Mouse (Mus musculus) gastrocnemius, adult 2 months (tissue): ENCODE data around the gene Olfr304. TPM values are rescaled to one million over a fixed set of nuclear protein-coding genes. Genes with fewer than 3 reads are reported as not detected.
"Not testable (repeated sequence)": the region's sequence is repeated elsewhere in the genome, so short reads cannot be mapped to it uniquely, and the experiment has no call there.

Experiments
- DNase-seq: peaks from one replicate; pipeline ENCODE4 v3.0.0; 2022
- H3K27ac ChIP-seq: fragments of 200-600 bp; 2 replicates; pipeline ENCODE4 v1.8.1; 2022; ENCODE audit warnings: mild to moderate bottlenecking
- H3K4me3 ChIP-seq: fragments of 200-600 bp; 2 replicates; pipeline ENCODE4 v1.8.1; 2022; ENCODE audit warnings: mild to moderate bottlenecking, moderate library complexity
- CTCF ChIP-seq: fragments of 200-600 bp; IDR thresholded peaks from 2 replicates; pipeline ENCODE4 v1.8.1; 2022; ENCODE audit warnings: antibody characterized with exemption, mild to moderate bottlenecking, moderate library complexity
- intact Hi-C: fragments of 180-260 bp; cut with DNase I; formaldehyde crosslinking; loops from one replicate; pipeline ENCODE4 v1.15.1; 2025
- long read RNA-seq, 2 experiments: library from polyadenylated mRNA; stranded (forward); transcript quantifications; one replicate each; pipeline ENCODE4 v2.0.0; 2021
- total RNA-seq, 2 experiments: library from RNA; stranded (reverse); gene quantifications; 2 replicates each; pipeline ENCODE4 v1.2.3; 2021

Olfr304 gene
- total RNA-seq = not detected
- long read RNA-seq, experiment 1 = 0 reads
- long read RNA-seq, experiment 2 = 0 reads

DNA sequence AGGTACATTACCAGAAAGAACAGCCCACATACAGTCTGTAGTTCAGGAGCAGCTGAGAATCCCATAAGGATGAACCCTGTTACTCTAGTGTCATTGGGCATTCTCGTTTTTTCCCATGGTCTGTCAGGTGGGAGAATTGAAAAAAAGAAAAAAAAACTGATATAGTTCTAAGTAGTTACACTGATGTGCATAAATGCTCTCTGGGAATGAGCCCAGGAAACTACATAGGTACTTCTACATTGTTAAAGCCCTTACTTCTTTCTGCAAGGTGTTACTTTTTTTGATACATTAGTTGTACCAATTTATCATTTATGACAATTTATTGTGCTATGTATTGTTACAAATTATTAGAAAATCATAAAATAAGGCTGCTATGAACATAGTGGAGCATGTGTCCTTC lies at the start of gene Olfr304:
Olfr304 (minus strand) TSS at position 101 of the 400 bp plus-strand sequence.
- no peak for DNase-seq
- TF ChIP-seq CTCF = no peak
- no peak within 1 kb of the TSS for H3K4me3 ChIP-seq
- intact Hi-C loops = no loop called here
- no peak within 1 kb of the TSS for H3K27ac ChIP-seq

DNA sequence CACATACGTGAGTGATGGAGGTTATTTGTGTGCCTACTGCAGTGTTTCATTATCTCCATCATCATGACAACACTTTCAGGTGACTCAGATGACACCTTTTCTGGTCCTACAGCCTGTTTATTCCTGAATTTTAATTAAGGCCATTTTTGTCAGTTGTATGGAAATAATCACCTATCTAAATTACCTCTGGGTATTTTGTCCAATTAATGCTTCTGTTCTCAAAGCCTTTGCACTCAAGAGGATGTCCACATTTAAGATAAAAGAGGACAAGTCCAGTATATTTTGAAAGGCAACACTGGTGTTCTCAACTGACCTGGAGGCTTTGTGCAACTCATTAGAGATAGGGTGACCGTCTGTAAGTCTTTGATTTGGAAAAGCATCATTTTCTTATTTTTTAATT lies 17.1 kb upstream of the Olfr304 start, which contains the start of gene Olfr301:
Olfr301 (plus strand) TSS at position 301 of the 400 bp plus-strand sequence.
- no peak for DNase-seq
- Histone ChIP-seq H3K4me3 (no peak within 1 kb of the TSS), H3K27ac (no peak within 1 kb of the TSS)
- intact Hi-C loops = no loop called here
- no peak for TF ChIP-seq CTCF

DNA sequence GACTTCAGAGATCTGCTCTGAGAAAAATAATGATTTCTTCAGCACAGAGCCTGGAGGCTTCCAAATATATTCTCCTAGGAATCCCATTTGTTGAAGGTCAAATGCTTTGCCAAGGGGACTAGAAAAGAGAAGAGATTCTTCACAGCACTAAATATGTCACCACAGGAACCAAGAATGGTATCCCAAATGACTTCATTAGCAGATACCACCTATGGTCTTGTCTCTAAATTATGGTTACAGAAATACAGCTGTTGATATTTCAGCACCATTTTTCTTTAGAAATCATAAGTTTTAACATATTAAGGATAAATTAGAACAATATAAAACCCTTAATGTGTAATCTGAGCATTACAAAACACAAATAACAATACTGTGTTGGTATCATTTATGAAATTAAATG lies 11.2 kb upstream of the Olfr304 start, which contains the start of gene Olfr303:
Olfr303 (minus strand) TSS at position 101 of the 400 bp plus-strand sequence.
- no peak for DNase-seq
- TF ChIP-seq CTCF = no peak
- intact Hi-C loops = no loop called here
- no peak within 1 kb of the TSS for H3K4me3 ChIP-seq
- no peak within 1 kb of the TSS for H3K27ac ChIP-seq

DNA sequence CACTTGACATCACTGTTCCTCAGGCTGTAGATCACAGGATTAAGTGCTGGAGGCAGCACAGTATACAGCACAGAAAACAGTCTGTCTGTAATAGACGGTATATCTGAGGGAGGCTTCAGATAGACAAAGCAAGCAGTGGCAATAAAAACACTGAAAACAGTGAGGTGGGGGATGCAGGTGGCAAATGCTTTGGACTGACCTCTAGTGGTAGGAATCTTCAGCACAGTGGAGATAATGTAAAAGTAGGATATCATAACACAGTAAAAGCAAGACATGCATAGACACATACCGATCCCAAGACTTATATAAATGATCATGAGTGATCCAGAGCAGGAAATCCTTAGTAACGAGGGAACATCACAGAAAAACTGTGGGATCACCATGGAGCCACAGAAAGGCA lies 689 bp downstream of the Olfr304 start:
- H3K4me3 ChIP-seq = no peak overlapping the region
- no peak overlapping the region for H3K27ac ChIP-seq
- intact Hi-C loops = no loop called here
- no peak for TF ChIP-seq CTCF
- no peak for DNase-seq

DNA sequence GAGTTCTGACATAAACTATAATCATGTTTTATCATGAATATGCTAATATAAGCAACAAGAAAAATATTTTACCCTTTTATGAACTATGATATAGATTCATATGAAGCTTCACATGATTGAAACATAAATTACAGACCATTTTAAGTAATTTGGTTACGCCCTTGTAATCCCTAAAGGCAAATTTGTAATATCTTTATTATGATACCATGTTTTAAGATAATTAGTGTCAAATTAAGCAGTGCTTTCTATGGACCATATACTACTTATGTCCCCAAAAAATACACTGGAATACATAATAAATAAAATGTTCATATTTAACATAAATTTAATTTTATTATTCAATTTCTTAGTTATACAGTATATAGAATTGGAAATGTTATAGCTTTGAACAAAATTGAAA lies 19.6 kb downstream of the Olfr304 start, which contains the start of gene Olfr305:
Olfr305 (minus strand) TSS at position 101 of the 400 bp plus-strand sequence.
- intact Hi-C loops = no loop called here

DNA sequence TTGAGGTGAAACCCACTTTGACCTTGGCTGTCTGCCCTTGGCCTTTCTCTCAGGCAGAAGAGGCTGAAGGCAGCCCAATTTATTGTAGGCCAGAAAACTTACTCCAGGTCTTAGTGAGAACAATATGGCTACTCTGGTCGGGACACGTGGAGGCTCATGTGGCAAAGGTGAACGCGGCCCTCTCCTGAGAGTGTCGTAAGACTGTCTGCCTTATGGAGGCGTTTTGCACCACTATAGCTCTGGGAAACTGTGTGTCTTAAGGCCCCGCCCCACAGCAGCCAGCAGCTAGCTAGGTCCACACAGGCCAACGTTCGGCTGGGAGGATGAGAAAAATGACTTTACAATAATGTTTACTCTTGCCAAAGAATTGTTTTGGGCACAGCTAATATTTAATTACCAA lies 40.2 kb downstream of the Olfr304 start:
- DNase-seq, intact Hi-C loops, H3K27ac ChIP-seq, H3K4me3 ChIP-seq: not testable (repeated sequence)

More for the DNA sequence above, 19.6 kb downstream of the Olfr304 start, which contains the start of gene Olfr305:
- no peak for DNase-seq
- no peak within 1 kb of the TSS for H3K4me3 ChIP-seq
- no peak within 1 kb of the TSS for H3K27ac ChIP-seq
- no peak for TF ChIP-seq CTCF

DNA sequence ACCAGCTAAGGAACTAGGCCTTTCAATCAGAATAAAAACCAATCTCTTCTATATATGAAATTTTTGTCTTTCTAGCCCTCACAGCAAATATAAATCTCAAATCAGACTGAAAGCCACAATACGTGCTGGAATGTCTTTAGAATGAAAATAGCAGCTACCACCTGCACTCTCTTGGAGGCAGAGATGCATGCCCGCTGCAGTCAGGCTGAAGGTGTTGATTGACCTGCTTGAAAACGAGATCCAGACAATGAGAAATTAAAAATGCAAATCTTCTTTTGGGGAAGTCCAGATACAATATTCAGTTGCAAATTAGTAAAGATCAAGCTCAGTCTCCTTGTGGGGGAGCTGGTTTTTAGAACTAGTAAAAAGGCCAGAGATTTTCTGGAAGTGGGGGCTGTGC lies 42.2 kb downstream of the Olfr304 start:
- intact Hi-C loops = no loop called here
- no peak for DNase-seq
- Histone ChIP-seq H3K4me3 (no peak overlapping the region), H3K27ac (no peak overlapping the region)
- TF ChIP-seq CTCF = no peak

DNA sequence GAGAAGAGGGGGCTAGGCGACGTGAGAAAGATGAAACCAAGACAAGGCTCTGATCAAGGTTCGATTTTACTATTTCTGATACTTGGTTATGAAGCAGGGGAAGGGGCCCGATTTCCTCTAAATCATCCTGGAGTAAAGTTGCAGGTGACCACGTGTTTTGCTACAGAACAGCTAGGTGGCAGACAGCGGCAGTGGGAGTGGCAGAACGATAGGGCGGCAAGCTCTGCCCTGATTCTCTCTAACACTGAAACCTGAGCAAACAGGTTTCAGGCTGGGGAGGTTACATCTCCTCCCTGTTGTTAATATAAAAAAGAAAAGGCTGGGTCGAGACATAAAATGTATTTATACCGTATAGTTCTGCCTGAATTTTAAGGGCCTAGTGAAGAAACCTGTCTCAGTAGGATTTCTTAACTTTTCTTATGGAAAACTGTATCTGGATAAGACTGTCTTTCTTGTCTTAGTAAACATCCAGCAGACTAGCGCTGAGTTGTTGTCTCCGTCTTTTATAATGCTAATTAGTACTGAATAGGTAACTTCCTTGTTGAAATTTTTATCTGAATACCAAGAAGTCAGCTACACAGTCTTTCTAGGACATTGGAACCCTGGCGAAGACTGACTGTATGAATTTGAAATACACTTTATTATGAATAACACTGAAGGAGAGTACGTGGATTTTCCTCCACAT lies 43.4 kb downstream of the Olfr304 start:
- H3K27ac ChIP-seq = no peak overlapping the region
- TF ChIP-seq CTCF = no peak
- intact Hi-C loops = no loop called here
- no peak overlapping the region for H3K4me3 ChIP-seq
- DNase-seq = no peak

DNA sequence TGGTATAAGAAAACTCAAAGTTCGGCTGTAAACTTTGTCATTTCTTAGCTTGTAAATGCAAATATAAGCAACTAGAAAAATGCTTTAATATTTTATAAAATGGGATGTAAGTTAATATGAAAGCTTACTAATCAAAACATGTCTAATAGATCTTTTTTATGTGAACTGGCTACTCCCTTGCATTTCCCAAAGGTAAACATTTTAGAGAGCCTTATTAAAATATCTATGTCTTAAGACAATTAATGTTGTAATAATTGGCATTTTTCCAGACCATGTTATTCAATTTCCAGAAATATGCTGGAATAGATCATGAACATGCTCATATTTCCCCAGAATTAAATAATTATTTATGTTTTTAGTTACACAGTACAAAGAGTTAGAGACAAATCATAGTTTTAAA lies 49.0 kb downstream of the Olfr304 start, which contains the start of gene Olfr307:
Olfr307 (minus strand) TSS at position 101 of the 400 bp plus-strand sequence.
- TF ChIP-seq CTCF = no peak
- no peak within 1 kb of the TSS for H3K27ac ChIP-seq
- no peak for DNase-seq
- H3K4me3 ChIP-seq = no peak within 1 kb of the TSS
- intact Hi-C loops = no loop called here

Other genes with a start within 250 kb of the Olfr304 start
- gene Vmn2r75, start 214.9 kb downstream of the Olfr304 start, total RNA-seq = not detected
- not detected for gene Vmn2r76, start 140.3 kb downstream of the Olfr304 start, total RNA-seq
- gene Olfr310, start 109.5 kb downstream of the Olfr304 start, total RNA-seq = not detected
- not detected for gene Olfr309, start 73.0 kb downstream of the Olfr304 start, total RNA-seq
- not detected for gene Olfr308, start 61.0 kb downstream of the Olfr304 start, total RNA-seq
- gene Olfr307, start 49.1 kb downstream of the Olfr304 start, total RNA-seq = not detected
- gene Olfr305, start 19.7 kb downstream of the Olfr304 start, total RNA-seq = not detected
- not detected for gene Olfr303, start 11.1 kb upstream of the Olfr304 start, total RNA-seq
- not detected for gene Olfr301, start 17.2 kb upstream of the Olfr304 start, total RNA-seq
- not detected for gene Olfr299, start 73.3 kb upstream of the Olfr304 start, total RNA-seq
- gene Olfr298, start 105.8 kb upstream of the Olfr304 start, total RNA-seq = not detected
- not detected for gene Olfr297, start 133.3 kb upstream of the Olfr304 start, total RNA-seq
- not detected for gene Olfr295, start 197.2 kb upstream of the Olfr304 start, total RNA-seq
- not detected for gene Olfr294, start 230.0 kb upstream of the Olfr304 start, total RNA-seq